8 mouse cellular contexts compared by ENCODE assay signal in the genomic region with DNA sequence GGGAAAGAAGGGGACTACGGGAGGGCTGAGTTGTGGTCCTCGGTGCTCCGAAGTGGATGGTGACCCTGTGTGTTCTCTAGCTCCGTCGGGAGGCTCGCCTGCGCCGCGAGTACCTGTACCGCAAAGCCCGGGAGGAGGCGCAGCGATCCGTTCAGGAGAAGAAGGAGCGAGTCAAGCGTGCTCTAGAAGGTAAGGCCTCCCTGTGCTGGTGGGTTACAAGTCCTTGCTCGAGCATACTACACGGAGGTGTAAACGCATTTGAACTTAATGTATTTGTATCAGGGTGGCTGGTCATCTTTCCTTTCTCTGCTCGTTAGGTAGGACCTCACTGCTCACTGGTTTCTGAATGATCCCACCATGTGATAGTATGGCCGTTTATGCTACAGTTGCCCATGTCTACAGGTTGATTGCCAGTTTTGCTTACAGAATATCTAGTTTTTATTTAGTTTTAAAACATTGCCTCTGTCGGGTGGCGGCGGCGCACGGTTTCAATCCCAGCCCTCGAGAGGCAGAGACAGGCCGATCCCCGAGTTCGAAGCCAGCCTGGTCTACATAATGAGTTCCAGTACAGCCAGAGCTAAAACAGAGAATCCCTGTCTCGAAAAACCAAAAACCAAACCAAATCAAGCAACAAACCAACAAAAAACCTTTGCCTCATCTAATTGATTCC. TPM values are rescaled to one million over a fixed set of nuclear protein-coding genes. Genes with fewer than 3 reads are reported as not detected.
DNase-seq lines count a peak whose midpoint lies in the region; ATAC-seq lines count a peak whose summit lies in the region.

No protein-coding gene starts in this region.

- DNase-seq in cerebellum, postnatal 4 days (ENCODE audit: low spot score in 2 of 2), result no peak
- DNase-seq in ovary, postnatal 10 days (ENCODE audit: low spot score), result peak; percentile 30
- no peak for DNase-seq in ovary, adult 18-20 months (ENCODE audit: low spot score)
- DNase-seq in hindbrain, embryonic 11.5 days (ENCODE audit: low spot score), result no peak
- no peak for DNase-seq in left cerebral cortex, postnatal 25 days (ENCODE audit: low spot score in 2 of 2)
- DNase-seq in left cerebral cortex, postnatal 14 days (ENCODE audit: low spot score in 2 of 2), result no peak

- no peak overlapping the region for H3K27ac ChIP-seq in hindbrain, embryonic 11.5 days (ENCODE audit: low read depth, low read length)

- peak; percentile 46 for ATAC-seq in cerebellum, adult (ENCODE audit: insufficient number of reproducible peaks, low FRiP score, low TSS enrichment)
- no peak for ATAC-seq in hindbrain, embryonic 11.5 days (ENCODE audit: low FRiP score)
- ATAC-seq in megakaryocyte progenitor cell, adult 5-6 weeks (replicated peaks; ENCODE audit: poor library complexity), result peak; percentile 26

- WGBS in hindbrain, embryonic 11.5 days, result 8% methylated on average over 31 of the region's 31 CpGs

- no peaks in the 10 kb centered on the region for H3K27me3 ChIP-seq in hindbrain, embryonic 11.5 days (ENCODE audit: control insufficient read depth, insufficient read depth, low read length)

- H3K36me3 ChIP-seq in hindbrain, embryonic 11.5 days (ENCODE audit: control insufficient read depth, insufficient read depth, low read length), result peaks cover 12% of the 10 kb centered on the region; the same call in 1 of the 2 replicates

- peaks cover 3% of the 10 kb centered on the region; the same call in 1 of the 2 replicates for H3K4me1 ChIP-seq in hindbrain, embryonic 11.5 days (replicated peaks; ENCODE audit: control insufficient read depth, insufficient read depth, low read length)

- intact Hi-C loops in left cerebral cortex, postnatal 25 days (cut with DNase I), result no loop called here
- intact Hi-C loops in left cerebral cortex, postnatal 14 days (cut with DNase I), result no loop called here

- peak overlapping the region; percentile 61 for H3K9ac ChIP-seq in hindbrain, embryonic 11.5 days (ENCODE audit: low read depth, low read length)

- H3K4me3 ChIP-seq in hindbrain, embryonic 11.5 days (ENCODE audit: low read depth, low read length), result peak overlapping the region; percentile 58

- H3K4me2 ChIP-seq in hindbrain, embryonic 11.5 days (replicated peaks; ENCODE audit: low read depth, low read length), result peak overlapping the region; percentile 51

- H3K9me3 ChIP-seq in hindbrain, embryonic 11.5 days (ENCODE audit: control insufficient read depth, low read length), result no peaks in the 10 kb centered on the region

RNA-seq across cellular contexts. Expression of a gene that starts 0.4 kb away (rescaled TPM):
- 87.7 and 94.5 TPM in 2 replicates for polyA plus RNA-seq in hindbrain, embryonic 11.5 days (2014; fragmentation: Nextera tagmentation; extraction: Ambion mirVana)
- total RNA-seq in megakaryocyte progenitor cell, adult 5-6 weeks (2015), result 53.6 and 69.7 TPM in 2 replicates
- 29.5 and 32.1 TPM in 2 replicates for total RNA-seq in megakaryocyte progenitor cell, adult 5-6 weeks (2017)
- 10 to 100 TPM; 29.1 to 35.1 TPM for total RNA-seq in left cerebral cortex, postnatal 25 days (2021)
- total RNA-seq in left cerebral cortex, postnatal 14 days (2021), result 10 to 100 TPM; 31.5 to 32.4 TPM

RNA-seq across cellular contexts. Expression of a gene that starts 0.6 kb away (rescaled TPM):
- 68.5 and 69.2 TPM in 2 replicates for polyA plus RNA-seq in hindbrain, embryonic 11.5 days (2014; fragmentation: Nextera tagmentation; extraction: Ambion mirVana)
- total RNA-seq in megakaryocyte progenitor cell, adult 5-6 weeks (2015), result 52.4 and 54.5 TPM in 2 replicates
- 65.5 and 65.9 TPM in 2 replicates for total RNA-seq in megakaryocyte progenitor cell, adult 5-6 weeks (2017)
- 10 to 100 TPM; 14.3 to 16.5 TPM for total RNA-seq in left cerebral cortex, postnatal 25 days (2021)
- 10 to 100 TPM; 16.7 to 18.7 TPM for total RNA-seq in left cerebral cortex, postnatal 14 days (2021)

RNA-seq across cellular contexts. Expression of a gene that starts 19.5 kb away (rescaled TPM):
- 7.6 and 9.6 TPM in 2 replicates for polyA plus RNA-seq in hindbrain, embryonic 11.5 days (2014; fragmentation: Nextera tagmentation; extraction: Ambion mirVana)
- 51.7 and 55.5 TPM in 2 replicates for total RNA-seq in megakaryocyte progenitor cell, adult 5-6 weeks (2015)
- 287 and 316 TPM in 2 replicates for total RNA-seq in megakaryocyte progenitor cell, adult 5-6 weeks (2017)
- total RNA-seq in left cerebral cortex, postnatal 25 days (2021), result 1 to 10 TPM; 1.5 to 6.4 TPM
- 1 to 10 TPM; 2.5 to 4.7 TPM for total RNA-seq in left cerebral cortex, postnatal 14 days (2021)

RNA-seq across cellular contexts. Expression of a gene that starts 58.1 kb away (rescaled TPM):
- polyA plus RNA-seq in hindbrain, embryonic 11.5 days (2014; fragmentation: Nextera tagmentation; extraction: Ambion mirVana), result not detected in 2 replicates
- 0.29 TPM in 1 of 2 replicates, not detected in the other for total RNA-seq in megakaryocyte progenitor cell, adult 5-6 weeks (2015)
- total RNA-seq in megakaryocyte progenitor cell, adult 5-6 weeks (2017), result not detected in 2 replicates
- not detected for total RNA-seq in left cerebral cortex, postnatal 25 days (2021)
- total RNA-seq in left cerebral cortex, postnatal 14 days (2021), result not detected

Comparison
In these comparisons a context has a peak if more than half of its experiments do, and no peak if none do; other contexts are left out.
1. RNA of a gene that starts 19.5 kb away (total RNA-seq): 51.7 to 316 TPM in megakaryocyte progenitor cell, adult 5-6 weeks; 1.5 to 6.4 TPM in left cerebral cortex, postnatal 25 days and 2.5 to 4.7 TPM in left cerebral cortex, postnatal 14 days; every median in the first group is over 4 times any median in the second.